Mouse (Mus musculus) MEL (cell line): ENCODE data around the gene G430095P16Rik.

Experiments used
- BHLHE40 ChIP-seq: IDR thresholded peaks from 2 replicates; pipeline ENCODE4 v1.6.1; 2012; ENCODE audit warnings: low read depth, mild to moderate bottlenecking, inconsistent platforms, low read length, improper control_type of control experiment, borderline replicate concordance
- CHD1 ChIP-seq: IDR thresholded peaks from 2 replicates; pipeline ENCODE4 v1.6.1; 2012; ENCODE audit warnings: low read depth, mild to moderate bottlenecking, inconsistent platforms, low read length, improper control_type of control experiment
- CTCF ChIP-seq, 3 experiments: IDR thresholded peaks in 2 of 3; conservative IDR thresholded peaks in 1 of 3; 2 replicates each; pipeline ENCODE4 v1.5.1; 2011 to 2012; ENCODE audit warnings: low read length in 3 of 3, low read depth in 2 of 3, mild to moderate bottlenecking in 2 of 3, improper control_type of control experiment in 1 of 3, inconsistent platforms in 1 of 3, mixed read lengths in 1 of 3, moderate library complexity in 1 of 3; ENCODE audit not compliant: control insufficient read depth in 1 of 3, insufficient read depth in 1 of 3, poor library complexity in 1 of 3, severe bottlenecking in 1 of 3
- E2F4 ChIP-seq: IDR thresholded peaks from 2 replicates; pipeline ENCODE4 v1.6.1; 2011; ENCODE audit warnings: low read depth, low read length, improper control_type of control experiment, borderline replicate concordance
- EP300 ChIP-seq, 2 experiments: IDR thresholded peaks; 2 replicates each; pipeline ENCODE4 v1.6.1; 2011; ENCODE audit warnings: improper control_type of control experiment in 2 of 2, low read length in 2 of 2, low read depth in 1 of 2, mild to moderate bottlenecking in 1 of 2
- JUND ChIP-seq: IDR thresholded peaks from 2 replicates; pipeline ENCODE4 v1.6.1; 2011; ENCODE audit warnings: low read depth, mild to moderate bottlenecking, improper control_type of control experiment, low read length
- MAX ChIP-seq: IDR thresholded peaks from 2 replicates; pipeline ENCODE4 v1.6.1; 2011; ENCODE audit warnings: low read length, improper control_type of control experiment
- POLR2A ChIP-seq, 2 experiments: IDR thresholded peaks; 2 replicates each; pipeline ENCODE4 v1.6.1; 2011 to 2012; ENCODE audit warnings: low read length in 2 of 2, mild to moderate bottlenecking in 2 of 2, control low read depth in 1 of 2, improper control_type of control experiment in 1 of 2, low read depth in 1 of 2, moderate library complexity in 1 of 2; ENCODE audit not compliant: control insufficient read depth in 1 of 2, insufficient read depth in 1 of 2, poor library complexity in 1 of 2
- TCF12 ChIP-seq: IDR thresholded peaks from 2 replicates; pipeline ENCODE4 v1.6.1; 2014; ENCODE audit warnings: low read depth, mild to moderate bottlenecking, inconsistent platforms, low read length, improper control_type of control experiment, moderate library complexity
- USF1 ChIP-seq: IDR thresholded peaks from 2 replicates; pipeline ENCODE4 v1.6.1; 2014; ENCODE audit warnings: low read depth, mild to moderate bottlenecking, inconsistent platforms, low read length, improper control_type of control experiment, moderate library complexity
- ZC3H11A ChIP-seq: IDR thresholded peaks from 2 replicates; pipeline ENCODE4 v1.6.1; 2012; ENCODE audit warnings: low read depth, mild to moderate bottlenecking, inconsistent platforms, low read length, improper control_type of control experiment
- ZNF384 ChIP-seq: IDR thresholded peaks from 2 replicates; pipeline ENCODE4 v1.6.1; 2012; ENCODE audit warnings: low read depth, mild to moderate bottlenecking, inconsistent platforms, low read length, improper control_type of control experiment

- TF ChIP-seq CHD1: no peak
- no peak for TF ChIP-seq E2F4
- peak; percentile 32; the same call in 1 of the 2 replicates for TF ChIP-seq USF1
- TF ChIP-seq CTCF (IDR thresholded peaks at IDR 0.05 in 2 of 3, conservative IDR thresholded peaks at IDR 0.05 in 1 of 3; ENCODE audit: control insufficient read depth in 1 of 3, insufficient read depth in 1 of 3, low read depth in 2 of 3, low read length in 3 of 3, poor library complexity in 1 of 3, severe bottlenecking in 1 of 3): no peak
- peak; percentile 52 for TF ChIP-seq MAX
- TF ChIP-seq JUND: no peak
- TF ChIP-seq ZNF384: peak; percentile 93
- peak; percentile 100 for TF ChIP-seq TCF12
- peak in 1 of 2 experiments; percentile 42; a peak in 1 of 4 replicates for TF ChIP-seq POLR2A (IDR thresholded peaks at IDR 0.05; ENCODE audit: control insufficient read depth in 1 of 2, insufficient read depth in 1 of 2, low read depth in 1 of 2, low read length in 2 of 2, poor library complexity in 1 of 2)
- TF ChIP-seq EP300 (IDR thresholded peaks at IDR 0.05; ENCODE audit: low read depth in 1 of 2, low read length in 2 of 2): peak; percentile 99 to 100
- TF ChIP-seq BHLHE40: peak; percentile 86
- TF ChIP-seq ZC3H11A: peak; percentile 9; the same call in 1 of the 2 replicates
These were observed 7.9 kb downstream of the G430095P16Rik start for GRCm38 (mm10) chr8:84730541-84731370.
